Mouse (Mus musculus): ENCODE data around the gene Tspan9.

Tspan9 gene

GRCm38 (mm10) chr6:128035250-128035929 lies 108.0 kb downstream of the Tspan9 start:
- DNase-seq: peak; percentile 77 to 78

GRCm38 (mm10) chr6:128034317-128035249 lies 108.8 kb downstream of the Tspan9 start:
- DNase-seq: peak; percentile 81 to 85

GRCm38 (mm10) chr6:128033868-128034250 lies 109.5 kb downstream of the Tspan9 start:
- no peak for DNase-seq

GRCm38 (mm10) chr6:128033172-128033867 lies 110.1 kb downstream of the Tspan9 start:
- DNase-seq: peak; percentile 61 to 63

- peak; percentile 97 to 98 for DNase-seq
These were observed 110.9 kb downstream of the Tspan9 start for GRCm38 (mm10) chr6:128032252-128033171.

GRCm38 (mm10) chr6:128031584-128031983 lies 111.8 kb downstream of the Tspan9 start:
- no peak for DNase-seq

- peak; percentile 80 to 84 for DNase-seq
These were observed 112.3 kb downstream of the Tspan9 start for GRCm38 (mm10) chr6:128031096-128031495.

- peak in 1 of 2 experiments; percentile 57 for DNase-seq
These were observed 112.9 kb downstream of the Tspan9 start for GRCm38 (mm10) chr6:128030475-128030874.

- DNase-seq: peak in 1 of 2 experiments; percentile 27
These were observed 113.7 kb downstream of the Tspan9 start for GRCm38 (mm10) chr6:128029517-128030348.

GRCm38 (mm10) chr6:128028116-128028940 lies 115.1 kb downstream of the Tspan9 start:
- peak; percentile 78 to 90 for DNase-seq

GRCm38 (mm10) chr6:128025997-128026396 lies 117.4 kb downstream of the Tspan9 start:
- DNase-seq: no peak

- no peak for DNase-seq
These were observed 117.8 kb downstream of the Tspan9 start for GRCm38 (mm10) chr6:128025581-128025980.

GRCm38 (mm10) chr6:128022207-128022606 lies 121.2 kb downstream of the Tspan9 start:
- no peak for DNase-seq

- DNase-seq: no peak
These were observed 121.5 kb downstream of the Tspan9 start for GRCm38 (mm10) chr6:128021931-128022202.

- DNase-seq: no peak
These were observed 122.1 kb downstream of the Tspan9 start for GRCm38 (mm10) chr6:128021106-128021930.

GRCm38 (mm10) chr6:128020521-128021057 lies 122.8 kb downstream of the Tspan9 start:
- DNase-seq: peak in 1 of 2 experiments; percentile 54

- no peak for DNase-seq
These were observed 123.3 kb downstream of the Tspan9 start for GRCm38 (mm10) chr6:128020053-128020452.

GRCm38 (mm10) chr6:128019119-128019518 lies 124.3 kb downstream of the Tspan9 start:
- DNase-seq: no peak

- DNase-seq: no peak
These were observed 128.1 kb downstream of the Tspan9 start for GRCm38 (mm10) chr6:128015304-128015703.
